Mouse (Mus musculus) small intestine, adult 2 months (tissue): ENCODE results near the gene Atoh1.

ENCODE experiments used
- CTCF ChIP-seq: fragments of 200-500 bp; IDR thresholded peaks from 2 replicates; pipeline ENCODE4 v1.5.1; 2012; ENCODE audit warnings: low read depth, mild to moderate bottlenecking, control low read depth, inconsistent platforms, low read length, moderate library complexity, mixed read lengths; ENCODE audit not compliant: insufficient replicate concordance, insufficient read length; ENCODE audit errors: extremely low read depth
- POLR2A ChIP-seq: fragments of 200-500 bp; IDR thresholded peaks from 2 replicates; pipeline ENCODE4 v1.6.1; 2012; ENCODE audit warnings: low read depth, mild to moderate bottlenecking, control low read depth, inconsistent platforms, low read length, moderate library complexity

DNA sequence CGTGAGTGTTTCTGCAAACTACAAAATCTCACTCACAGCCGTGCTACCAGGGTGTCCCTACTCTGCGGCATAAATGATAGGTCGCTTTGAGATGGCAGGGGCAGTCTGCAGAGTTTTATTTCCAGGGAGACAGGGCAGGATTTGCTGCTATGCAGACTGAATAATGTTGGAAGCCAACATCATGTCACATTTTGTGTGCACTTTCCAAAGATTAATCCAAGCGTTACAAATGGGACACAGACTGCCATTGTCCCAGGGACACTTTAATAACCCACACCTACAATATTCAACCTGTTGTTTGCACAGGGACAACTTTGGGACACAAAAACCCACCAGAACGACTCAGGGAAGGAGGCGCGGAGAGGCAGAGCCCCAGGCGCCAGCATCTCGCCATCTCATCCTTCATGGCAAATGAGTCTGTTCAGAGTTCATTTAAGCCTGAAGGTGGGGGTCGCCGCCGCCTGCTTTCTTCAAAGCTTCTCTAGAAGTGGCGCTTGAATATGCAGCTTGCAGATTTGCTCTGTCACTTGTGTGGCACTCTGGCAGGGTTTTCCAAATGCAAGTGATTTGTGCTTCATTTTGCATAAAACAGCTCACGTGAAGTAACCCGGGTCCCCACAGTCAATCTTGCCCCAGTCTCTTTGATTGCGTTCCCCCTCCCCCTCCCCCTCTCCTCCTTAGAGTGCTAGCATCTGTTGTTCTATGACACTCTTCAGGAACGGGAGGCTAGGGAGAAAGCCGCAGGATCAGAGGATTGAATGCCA, 40.6 kb upstream of the Atoh1 start:
- TF ChIP-seq CTCF: no peak
- TF ChIP-seq POLR2A: no peak
